Mouse (Mus musculus) liver, adult 2 months (tissue): ENCODE measurements at regions not wholly inside any gene's neighbourhood (a gene's known extent, or its start where the extent isn't known, plus 50 kb on each side); places are given as distances from the start of the nearest gene placed in this dataset.

Experiments
- DNase-seq: peaks from one replicate; pipeline ENCODE4 v3.0.0-alpha.2; 2011; ENCODE audit warnings: low read depth, low spot score; ENCODE audit errors: extremely low read depth
- H3K27ac ChIP-seq: fragments of 200-500 bp; replicated peaks from 2 replicates; pipeline ENCODE4 v1.5.1; 2012; ENCODE audit warnings: low read depth, mild to moderate bottlenecking, control low read depth, inconsistent platforms, low read length; ENCODE audit not compliant: insufficient read depth
- H3K27me3 ChIP-seq: fragments of 200-500 bp; 2 replicates; pipeline ENCODE4 v1.6.1; 2012; ENCODE audit warnings: mild to moderate bottlenecking, moderate library complexity, low read length, inconsistent platforms; ENCODE audit not compliant: control insufficient read depth, insufficient read depth
- H3K36me3 ChIP-seq: fragments of 200-500 bp; 2 replicates; pipeline ENCODE4 v1.6.1; 2012; ENCODE audit warnings: low read length, inconsistent platforms; ENCODE audit not compliant: control insufficient read depth, insufficient read depth
- H3K4me1 ChIP-seq: fragments of 200-500 bp; 2 replicates; pipeline ENCODE4 v1.6.1; 2011; ENCODE audit warnings: low read length; ENCODE audit not compliant: control insufficient read depth, insufficient read depth
- H3K4me3 ChIP-seq: fragments of 200-500 bp; 2 replicates; pipeline ENCODE4 v1.5.1; 2011; ENCODE audit warnings: low read depth, mild to moderate bottlenecking, control low read depth, low read length, moderate library complexity; ENCODE audit not compliant: insufficient read depth
- H3K79me2 ChIP-seq: fragments of 200-500 bp; 2 replicates; pipeline ENCODE4 v1.6.1; 2012; ENCODE audit warnings: inconsistent platforms, mild to moderate bottlenecking, low read length, moderate library complexity; ENCODE audit not compliant: control insufficient read depth, insufficient read depth
- H3K9ac ChIP-seq: fragments of 200-500 bp; 2 replicates; pipeline ENCODE4 v1.6.1; 2012; ENCODE audit warnings: low read depth, mild to moderate bottlenecking, control low read depth, inconsistent platforms, low read length
- CTCF ChIP-seq: fragments of 200-500 bp; IDR thresholded peaks from 2 replicates; pipeline ENCODE4 v1.5.1; 2011; ENCODE audit warnings: low read depth, low read length, control low read depth
- POLR2A ChIP-seq: fragments of 200-500 bp; IDR thresholded peaks from 2 replicates; pipeline ENCODE4 v1.6.1; 2011; ENCODE audit warnings: low read length, control low read depth; ENCODE audit not compliant: insufficient read depth; ENCODE audit errors: extremely low read depth
- WGBS: fragments of 180-500 bp; shearing (Covaris S2); methylation state at CpG from one replicate; pipeline ENCODE4 v1.1.7; 2018; 5-methylcytosine and 5-hydroxymethylcytosine counted together

- no peak for DNase-seq
- no peaks in the 10 kb centered on the region for H3K79me2 ChIP-seq
- no peaks in the 10 kb centered on the region for H3K27me3 ChIP-seq
- no peaks in the 10 kb centered on the region for H3K4me1 ChIP-seq
- H3K36me3 ChIP-seq, result no peaks in the 10 kb centered on the region
- no peak overlapping the region for H3K9ac ChIP-seq
- 89% methylated on average over 7 of the region's 7 CpGs for WGBS
- no peak overlapping the region for H3K4me3 ChIP-seq
- no peak for TF ChIP-seq POLR2A
- no peak for TF ChIP-seq CTCF
- H3K27ac ChIP-seq, result no peak overlapping the region
These were observed 62.3 kb upstream of the Hmga2 start for GRCm38 (mm10) chr10:120538561-120538960.

- Histone ChIP-seq H3K4me3 (no peak overlapping the region), H3K4me1 (no peaks in the 10 kb centered on the region), H3K79me2 (no peaks in the 10 kb centered on the region), H3K27ac (no peak overlapping the region), H3K9ac (no peak overlapping the region), H3K36me3 (no peaks in the 10 kb centered on the region), H3K27me3 (no peaks in the 10 kb centered on the region)
- TF ChIP-seq CTCF (no peak), POLR2A (no peak)
- 93% methylated on average over 5 of the region's 5 CpGs for WGBS
- no peak for DNase-seq
These were observed 52.1 kb upstream of the Hmga2 start for GRCm38 (mm10) chr10:120528406-120528805.

- WGBS, result 88% methylated on average over 6 of the region's 6 CpGs
- no peaks in the 10 kb centered on the region for H3K36me3 ChIP-seq
- H3K27me3 ChIP-seq, result no peaks in the 10 kb centered on the region
- H3K79me2 ChIP-seq, result no peaks in the 10 kb centered on the region
- no peak overlapping the region for H3K27ac ChIP-seq
- H3K4me1 ChIP-seq, result no peaks in the 10 kb centered on the region
- TF ChIP-seq CTCF, result no peak
- no peak for TF ChIP-seq POLR2A
- no peak for DNase-seq
- no peak overlapping the region for H3K9ac ChIP-seq
- H3K4me3 ChIP-seq, result no peak overlapping the region
These were observed 51.7 kb upstream of the Hmga2 start for GRCm38 (mm10) chr10:120527951-120528350.

GRCm38 (mm10) chr10:120526991-120527390 lies 50.7 kb upstream of the Hmga2 start:
- Histone ChIP-seq H3K4me3 (no peak overlapping the region), H3K4me1 (no peaks in the 10 kb centered on the region), H3K79me2 (no peaks in the 10 kb centered on the region), H3K36me3 (no peaks in the 10 kb centered on the region), H3K27ac (no peak overlapping the region), H3K27me3 (no peaks in the 10 kb centered on the region), H3K9ac (no peak overlapping the region)
- TF ChIP-seq CTCF (no peak), POLR2A (no peak)
- WGBS, result 92% methylated on average over 6 of the region's 6 CpGs
- no peak for DNase-seq
